Mouse (Mus musculus) liver, adult 2 months (tissue): ENCODE data around the gene Tmem135. TPM values are rescaled to one million over a fixed set of nuclear protein-coding genes. Genes with fewer than 3 reads are reported as not detected.

Source experiments
- DNase-seq: peaks from one replicate; pipeline ENCODE4 v3.0.0-alpha.2; 2011; ENCODE audit warnings: low read depth, low spot score; ENCODE audit errors: extremely low read depth
- H3K27ac ChIP-seq: fragments of 200-500 bp; replicated peaks from 2 replicates; pipeline ENCODE4 v1.5.1; 2012; ENCODE audit warnings: low read depth, mild to moderate bottlenecking, control low read depth, inconsistent platforms, low read length; ENCODE audit not compliant: insufficient read depth
- H3K27me3 ChIP-seq: fragments of 200-500 bp; 2 replicates; pipeline ENCODE4 v1.6.1; 2012; ENCODE audit warnings: mild to moderate bottlenecking, moderate library complexity, low read length, inconsistent platforms; ENCODE audit not compliant: control insufficient read depth, insufficient read depth
- H3K36me3 ChIP-seq: fragments of 200-500 bp; 2 replicates; pipeline ENCODE4 v1.6.1; 2012; ENCODE audit warnings: low read length, inconsistent platforms; ENCODE audit not compliant: control insufficient read depth, insufficient read depth
- H3K4me1 ChIP-seq: fragments of 200-500 bp; 2 replicates; pipeline ENCODE4 v1.6.1; 2011; ENCODE audit warnings: low read length; ENCODE audit not compliant: control insufficient read depth, insufficient read depth
- H3K4me3 ChIP-seq: fragments of 200-500 bp; 2 replicates; pipeline ENCODE4 v1.5.1; 2011; ENCODE audit warnings: low read depth, mild to moderate bottlenecking, control low read depth, low read length, moderate library complexity; ENCODE audit not compliant: insufficient read depth
- H3K79me2 ChIP-seq: fragments of 200-500 bp; 2 replicates; pipeline ENCODE4 v1.6.1; 2012; ENCODE audit warnings: inconsistent platforms, mild to moderate bottlenecking, low read length, moderate library complexity; ENCODE audit not compliant: control insufficient read depth, insufficient read depth
- H3K9ac ChIP-seq: fragments of 200-500 bp; 2 replicates; pipeline ENCODE4 v1.6.1; 2012; ENCODE audit warnings: low read depth, mild to moderate bottlenecking, control low read depth, inconsistent platforms, low read length
- CTCF ChIP-seq: fragments of 200-500 bp; IDR thresholded peaks from 2 replicates; pipeline ENCODE4 v1.5.1; 2011; ENCODE audit warnings: low read depth, low read length, control low read depth
- POLR2A ChIP-seq: fragments of 200-500 bp; IDR thresholded peaks from 2 replicates; pipeline ENCODE4 v1.6.1; 2011; ENCODE audit warnings: low read length, control low read depth; ENCODE audit not compliant: insufficient read depth; ENCODE audit errors: extremely low read depth
- WGBS: fragments of 180-500 bp; shearing (Covaris S2); methylation state at CpG from one replicate; pipeline ENCODE4 v1.1.7; 2018; 5-methylcytosine and 5-hydroxymethylcytosine counted together
- polyA plus RNA-seq: library from polyadenylated mRNA; depleted of rRNA; stranded (reverse); fragments of >200 nt; gene quantifications from 2 replicates; pipeline ENCODE4 v1.2.3, GENCODE M21; 2012
- total RNA-seq: library from RNA; depleted of rRNA; stranded (reverse); fragments of >200 nt; gene quantifications from 2 replicates; pipeline ENCODE4 v1.2.3, GENCODE M21; 2014

The Tmem135 gene
- total and polyA plus RNA-seq, 2 experiments: 60.4 to 108 TPM

GRCm38 (mm10) chr7:89422650-89423049 is 18.6 kb upstream of the Tmem135 start:
- TF ChIP-seq CTCF (no peak), POLR2A (no peak)
- Histone ChIP-seq H3K27me3 (no peaks in the 10 kb centered on the region), H3K9ac (no peak overlapping the region), H3K79me2 (no peaks in the 10 kb centered on the region), H3K4me3 (no peak overlapping the region), H3K27ac (no peak overlapping the region), H3K36me3 (no peaks in the 10 kb centered on the region), H3K4me1 (peaks cover 6% of the 10 kb centered on the region)
- no peak for DNase-seq
- 30% methylated on average over 8 of the region's 8 CpGs for WGBS

- peak; percentile 74 for DNase-seq
- Histone ChIP-seq H3K27me3 (no peaks in the 10 kb centered on the region), H3K4me1 (peaks cover 6% of the 10 kb centered on the region), H3K79me2 (no peaks in the 10 kb centered on the region), H3K9ac (no peak overlapping the region), H3K27ac (no peak overlapping the region), H3K36me3 (no peaks in the 10 kb centered on the region), H3K4me3 (no peak overlapping the region)
- TF ChIP-seq CTCF (no peak), POLR2A (no peak)
- WGBS: 97% methylated on average over 5 of the region's 5 CpGs
Measured at GRCm38 (mm10) chr7:89421294-89421693, 17.3 kb upstream of the Tmem135 start.

GRCm38 (mm10) chr7:89418917-89419679 is 15.1 kb upstream of the Tmem135 start:
- TF ChIP-seq CTCF: peak; percentile 53
- no peak for TF ChIP-seq POLR2A
- Histone ChIP-seq H3K36me3 (no peaks in the 10 kb centered on the region), H3K27me3 (no peaks in the 10 kb centered on the region), H3K4me1 (peaks cover 8% of the 10 kb centered on the region), H3K4me3 (peak overlapping the region; percentile 14; the same call in 1 of the 2 replicates), H3K27ac (no peak overlapping the region), H3K9ac (no peak overlapping the region), H3K79me2 (no peaks in the 10 kb centered on the region)
- 53% methylated on average over 3 of the region's 3 CpGs for WGBS
- peak; percentile 43 for DNase-seq

GRCm38 (mm10) chr7:89418127-89418653 is 14.2 kb upstream of the Tmem135 start:
- H3K79me2 ChIP-seq: no peaks in the 10 kb centered on the region
- no peak overlapping the region for H3K9ac ChIP-seq
- no peak for DNase-seq
- H3K36me3 ChIP-seq: no peaks in the 10 kb centered on the region
- no peak overlapping the region for H3K4me3 ChIP-seq
- H3K4me1 ChIP-seq: peaks cover 6% of the 10 kb centered on the region
- 65% methylated on average over 8 of the region's 8 CpGs for WGBS
- no peak overlapping the region for H3K27ac ChIP-seq
- H3K27me3 ChIP-seq: no peaks in the 10 kb centered on the region
- TF ChIP-seq CTCF (no peak), POLR2A (no peak)

- TF ChIP-seq CTCF (no peak), POLR2A (no peak)
- H3K36me3 ChIP-seq: peaks cover under 1% of the 10 kb centered on the region
- DNase-seq: no peak
- H3K79me2 ChIP-seq: no peaks in the 10 kb centered on the region
- no peak overlapping the region for H3K4me3 ChIP-seq
- H3K4me1 ChIP-seq: peaks cover 6% of the 10 kb centered on the region
- H3K9ac ChIP-seq: no peak overlapping the region
- 59% methylated on average over 2 of the region's 2 CpGs for WGBS
- no peaks in the 10 kb centered on the region for H3K27me3 ChIP-seq
- no peak overlapping the region for H3K27ac ChIP-seq
Measured at GRCm38 (mm10) chr7:89417707-89418106, 13.7 kb upstream of the Tmem135 start.

GRCm38 (mm10) chr7:89416027-89416426 is 12.0 kb upstream of the Tmem135 start:
- H3K4me3 ChIP-seq: no peak overlapping the region
- H3K9ac ChIP-seq: no peak overlapping the region
- H3K36me3 ChIP-seq: peaks cover 9% of the 10 kb centered on the region
- TF ChIP-seq POLR2A (no peak), CTCF (no peak)
- H3K27ac ChIP-seq: no peak overlapping the region
- peaks cover 9% of the 10 kb centered on the region for H3K4me1 ChIP-seq
- DNase-seq: peak; percentile 53
- H3K27me3 ChIP-seq: no peaks in the 10 kb centered on the region
- no peaks in the 10 kb centered on the region for H3K79me2 ChIP-seq
- WGBS: 61% methylated on average over 4 of the region's 4 CpGs
